Mouse (Mus musculus) gonadal fat pad, adult 2 months (tissue): ENCODE data around the gene Olfr1487. TPM values are rescaled to one million over a fixed set of nuclear protein-coding genes. Genes with fewer than 3 reads are reported as not detected.
"Not testable (repeated sequence)": the region's sequence is repeated elsewhere in the genome, so short reads cannot be mapped to it uniquely, and the experiment has no call there.

Experiments used
- DNase-seq: peaks from one replicate; pipeline ENCODE4 v3.0.0-alpha.2; 2012; ENCODE audit warnings: low read depth
- polyA plus RNA-seq: library from polyadenylated mRNA; depleted of rRNA; stranded (reverse); fragments of >200 nt; gene quantifications from 2 replicates; pipeline ENCODE4 v1.2.3, GENCODE M21; 2012; rRNA removed

The Olfr1487 gene
- not detected in 2 replicates for polyA plus RNA-seq

- DNase-seq = not testable (repeated sequence)
Observed at GRCm38 (mm10) chr19:13617075-13617474, at the start of gene Olfr1487. Olfr1487 (plus strand) TSS chr19:13617375.

DNA sequence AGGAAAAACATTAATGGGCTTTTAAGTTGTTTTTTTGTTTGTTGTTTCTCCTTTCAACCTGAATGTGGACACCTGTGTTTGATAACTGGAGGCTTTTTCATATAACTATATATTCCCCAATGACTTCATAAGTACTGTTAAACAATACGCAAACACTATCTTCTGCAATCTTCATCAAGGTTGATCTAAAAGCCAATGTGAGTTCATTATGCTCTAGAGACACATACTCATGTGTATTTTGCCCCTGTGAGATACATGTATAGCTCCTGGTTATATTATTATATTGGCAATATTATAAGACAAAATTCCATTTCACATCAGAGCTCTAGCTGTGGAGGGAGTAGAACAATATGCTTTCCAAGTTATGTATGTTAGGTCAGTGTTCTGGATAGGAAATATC, 34.0 kb upstream of the Olfr1487 start, which contains the start of gene Olfr1484:
TSS of gene Olfr1484 (plus strand) at position 301 of the 400 bp plus-strand sequence.
- no peak for DNase-seq

- no peak for DNase-seq
Observed at GRCm38 (mm10) chr19:13631321-13631720, 14.1 kb downstream of the Olfr1487 start, which contains the start of gene Olfr1489. Olfr1489 (plus strand) TSS chr19:13631621.

- no peak for DNase-seq
Observed at GRCm38 (mm10) chr19:13650791-13651190, 33.6 kb downstream of the Olfr1487 start, which contains the start of gene Olfr1490. Olfr1490 (plus strand) TSS chr19:13651091.

Other genes starting within 250 kb of the Olfr1487 start
- not detected in 2 replicates for gene Olfr1469, start 209.5 kb upstream of the Olfr1487 start, polyA plus RNA-seq
- gene Olfr1471, start 174.0 kb upstream of the Olfr1487 start, polyA plus RNA-seq = not detected in 2 replicates
- gene Olfr1472, start 161.3 kb upstream of the Olfr1487 start, polyA plus RNA-seq = not detected in 2 replicates
- gene Olfr1474, start 147.8 kb upstream of the Olfr1487 start, polyA plus RNA-seq = not detected in 2 replicates
- gene Olfr1475, start 137.2 kb upstream of the Olfr1487 start, polyA plus RNA-seq = not detected in 2 replicates
- not detected in 2 replicates for gene Olfr1477, start 116.8 kb upstream of the Olfr1487 start, polyA plus RNA-seq
- not detected in 2 replicates for gene Olfr1480, start 89.5 kb upstream of the Olfr1487 start, polyA plus RNA-seq
- gene Olfr1484, start 33.9 kb upstream of the Olfr1487 start, polyA plus RNA-seq = not detected in 2 replicates
- gene Olfr1489, start 14.2 kb downstream of the Olfr1487 start, polyA plus RNA-seq = not detected in 2 replicates
- not detected in 2 replicates for gene Olfr1490, start 33.7 kb downstream of the Olfr1487 start, polyA plus RNA-seq
- gene Olfr1491, start 79.9 kb downstream of the Olfr1487 start, polyA plus RNA-seq = not detected in 2 replicates
- not detected in 2 replicates for gene Olfr1493-ps1, start 105.9 kb downstream of the Olfr1487 start, polyA plus RNA-seq
- gene Olfr1494, start 122.4 kb downstream of the Olfr1487 start, polyA plus RNA-seq = not detected in 2 replicates
- not detected in 2 replicates for gene Olfr1495, start 147.2 kb downstream of the Olfr1487 start, polyA plus RNA-seq
- not detected in 2 replicates for gene Olfr1496, start 160.5 kb downstream of the Olfr1487 start, polyA plus RNA-seq
- gene Olfr1497, start 180.8 kb downstream of the Olfr1487 start, polyA plus RNA-seq = not detected in 2 replicates
- gene Olfr1499, start 202.1 kb downstream of the Olfr1487 start, polyA plus RNA-seq = not detected in 2 replicates
- not detected in 2 replicates for gene Olfr1500, start 213.1 kb downstream of the Olfr1487 start, polyA plus RNA-seq
- not detected in 2 replicates for gene Olfr1501, start 233.3 kb downstream of the Olfr1487 start, polyA plus RNA-seq
- not detected in 2 replicates for gene Olfr1502, start 244.4 kb downstream of the Olfr1487 start, polyA plus RNA-seq